Mouse (Mus musculus): ENCODE measurements around the gene Ighmbp2. TPM values are rescaled to one million over a fixed set of nuclear protein-coding genes. Genes with fewer than 3 reads are reported as not detected.

Ighmbp2 gene
- total RNA-seq, 2 experiments from 2014 or later, result 5.2 to 6.7 TPM

Small RNAs within 50 kb of the gene (microRNA-seq; reads per million reads assigned to microRNA genes)
- not detected for gene Mir6984

Other genes with a start within 250 kb of the Ighmbp2 start
- gene Mrpl21, start 116 bp downstream of the Ighmbp2 start, total RNA-seq (2021), result 10 to 100 TPM; 70.0 to 74.4 TPM
- 100 to 1,000 TPM; 265 to 423 TPM for gene Cpt1a, start 39.3 kb upstream of the Ighmbp2 start, total RNA-seq (2021)
- under 1 TPM; 0.73 to 0.92 TPM for gene Tesmin, start 105.8 kb upstream of the Ighmbp2 start, total RNA-seq (2021)
- gene Gal, start 131.5 kb upstream of the Ighmbp2 start, total RNA-seq (2021), result 10 to 100 TPM; 36.3 to 93.3 TPM